Mouse (Mus musculus): ENCODE measurements around the gene Azin2. TPM values are rescaled to one million over a fixed set of nuclear protein-coding genes. Genes with fewer than 3 reads are reported as not detected.

Gene Azin2
- polyA plus RNA-seq, 1 experiment: 17.4 TPM

DNA sequence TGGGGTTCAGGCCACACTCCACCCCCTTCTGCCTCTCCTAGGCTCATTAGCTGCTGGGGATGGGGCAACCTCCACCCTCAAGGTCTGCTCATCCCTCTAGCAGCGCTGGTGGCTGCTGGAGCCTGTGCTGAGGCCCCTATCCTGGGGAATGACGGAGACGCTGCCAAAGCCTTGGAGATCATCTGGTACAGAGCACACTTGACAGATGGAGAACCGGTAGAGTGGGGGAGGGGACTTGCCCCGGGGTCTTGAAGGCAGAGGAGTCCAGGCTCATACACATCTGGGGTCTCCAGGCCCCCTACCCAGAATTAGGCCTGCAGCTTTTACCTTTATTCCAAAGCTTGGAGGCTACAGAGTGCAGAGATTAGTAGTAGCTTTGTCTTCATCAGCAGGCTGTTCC is 75.7 kb downstream of the Azin2 start:
- TF ChIP-seq SRF (IDR thresholded peaks at IDR 0.05; ENCODE audit: control insufficient read depth, insufficient read length, low read depth): no peak
- TF ChIP-seq TCF12 (IDR thresholded peaks at IDR 0.05; ENCODE audit: insufficient read depth, poor library complexity, severe bottlenecking): no peak
- TF ChIP-seq MYOG (IDR thresholded peaks at IDR 0.05; ENCODE audit: control insufficient read depth in 1 of 3, insufficient read depth in 1 of 3, insufficient read length in 2 of 3, low read depth in 2 of 3): no peak
- TF ChIP-seq MAX (IDR thresholded peaks at IDR 0.05; ENCODE audit: low read depth): no peak
- TF ChIP-seq POLR2AphosphoS2 (IDR thresholded peaks at IDR 0.05; ENCODE audit: insufficient read length, low read depth): no peak
- TF ChIP-seq USF1 (IDR thresholded peaks at IDR 0.05; ENCODE audit: low read depth): no peak
- no peak for TF ChIP-seq REST (IDR thresholded peaks at IDR 0.05; ENCODE audit: insufficient read depth, insufficient read length)
- no peak overlapping the region for H3K4me2 ChIP-seq (ENCODE audit: low read depth)
- no peaks in the 10 kb centered on the region for H3K79me2 ChIP-seq (ENCODE audit: control insufficient read depth, insufficient read depth)

DNA sequence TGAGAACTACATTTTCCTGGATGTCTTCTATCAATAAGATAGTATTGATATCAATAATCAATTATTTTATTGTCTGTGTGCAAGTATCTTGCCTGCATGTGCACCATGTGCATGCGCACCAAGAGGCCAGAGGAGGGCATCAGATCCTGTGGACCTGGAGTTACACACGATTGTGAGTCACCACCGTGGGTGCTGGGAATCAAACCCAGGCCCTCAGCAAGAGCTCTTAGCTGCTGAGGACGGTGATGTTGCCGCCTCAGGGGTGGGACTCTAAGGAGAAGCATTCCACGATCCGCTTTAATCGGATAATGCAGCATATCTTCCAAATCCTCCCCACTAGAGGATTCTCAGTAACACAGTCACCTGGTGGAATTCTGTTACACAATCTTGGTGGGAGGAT is 76.7 kb downstream of the Azin2 start:
- Histone ChIP-seq H3ac (ENCODE audit: control insufficient read depth, insufficient read length) (no peak overlapping the region), H3K27me3 (ENCODE audit: control insufficient read depth, insufficient read depth, insufficient read length) (peaks cover 15% of the 10 kb centered on the region), H3K79me2 (ENCODE audit: control insufficient read depth, insufficient read depth) (no peaks in the 10 kb centered on the region), H3K4me3 (no peak overlapping the region), H3K4me2 (ENCODE audit: low read depth) (no peak overlapping the region), H3K36me3 (ENCODE audit: control insufficient read depth, insufficient read depth) (no peaks in the 10 kb centered on the region)
- TF ChIP-seq MAX (IDR thresholded peaks at IDR 0.05; ENCODE audit: low read depth) (no peak), REST (IDR thresholded peaks at IDR 0.05; ENCODE audit: insufficient read depth, insufficient read length) (no peak), E2F4 (IDR thresholded peaks at IDR 0.05; ENCODE audit: insufficient read depth) (no peak), CEBPB (IDR thresholded peaks at IDR 0.05; ENCODE audit: insufficient read depth, poor library complexity, severe bottlenecking) (no peak), USF1 (IDR thresholded peaks at IDR 0.05; ENCODE audit: low read depth) (no peak), TCF12 (IDR thresholded peaks at IDR 0.05; ENCODE audit: insufficient read depth, poor library complexity, severe bottlenecking) (no peak)

More for the DNA sequence above, 75.7 kb downstream of the Azin2 start:
- H3K36me3 ChIP-seq (ENCODE audit: control insufficient read depth, insufficient read depth): no peaks in the 10 kb centered on the region
- H3K27me3 ChIP-seq (ENCODE audit: control insufficient read depth, insufficient read depth, insufficient read length): peaks cover 15% of the 10 kb centered on the region
- no peak overlapping the region for H3ac ChIP-seq (ENCODE audit: control insufficient read depth, insufficient read length)
- no peak overlapping the region for H3K4me3 ChIP-seq

DNA sequence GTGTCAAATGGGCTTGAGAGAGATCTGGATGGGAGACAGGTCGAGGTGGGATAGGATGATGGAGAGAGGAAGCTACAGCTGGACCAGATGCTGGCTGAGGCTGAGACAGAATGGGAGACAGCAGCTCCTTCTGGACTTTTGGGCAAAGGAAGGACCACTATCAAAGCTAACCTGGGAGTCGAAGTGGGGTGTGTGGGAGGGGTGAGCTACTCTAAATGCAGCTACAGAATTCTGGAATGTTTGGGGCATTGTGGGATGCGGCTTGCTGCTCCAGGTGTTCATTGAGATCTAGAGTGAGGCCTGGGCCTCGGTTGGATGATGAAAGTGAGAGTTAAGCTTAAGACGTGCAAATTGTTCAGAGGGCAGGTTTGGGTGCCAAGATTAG is 77.5 kb downstream of the Azin2 start:
- Histone ChIP-seq H3K36me3 (ENCODE audit: control insufficient read depth, insufficient read depth) (no peaks in the 10 kb centered on the region), H3ac (ENCODE audit: control insufficient read depth, insufficient read length) (peak overlapping the region; percentile 27), H3K79me2 (ENCODE audit: control insufficient read depth, insufficient read depth) (no peaks in the 10 kb centered on the region), H3K4me2 (ENCODE audit: low read depth) (peak overlapping the region; percentile 96), H3K27me3 (ENCODE audit: control insufficient read depth, insufficient read depth, insufficient read length) (peaks cover 12% of the 10 kb centered on the region), H3K4me3 (no peak overlapping the region)
- TF ChIP-seq REST (IDR thresholded peaks at IDR 0.05; ENCODE audit: insufficient read depth, insufficient read length) (no peak), MYOD1 (IDR thresholded peaks at IDR 0.05; ENCODE audit: control insufficient read depth in 1 of 3, insufficient read length in 2 of 3, low read depth in 2 of 3) (no peak), MAX (IDR thresholded peaks at IDR 0.05; ENCODE audit: low read depth) (no peak), E2F4 (IDR thresholded peaks at IDR 0.05; ENCODE audit: insufficient read depth) (no peak), POLR2AphosphoS2 (IDR thresholded peaks at IDR 0.05; ENCODE audit: insufficient read length, low read depth) (no peak), TCF12 (IDR thresholded peaks at IDR 0.05; ENCODE audit: insufficient read depth, poor library complexity, severe bottlenecking) (no peak), POLR2A (IDR thresholded peaks at IDR 0.05; ENCODE audit: insufficient read length, low read depth) (no peak), USF1 (IDR thresholded peaks at IDR 0.05; ENCODE audit: low read depth) (no peak), MYOG (IDR thresholded peaks at IDR 0.05; ENCODE audit: control insufficient read depth in 1 of 3, insufficient read depth in 1 of 3, insufficient read length in 2 of 3, low read depth in 2 of 3) (no peak), SRF (IDR thresholded peaks at IDR 0.05; ENCODE audit: control insufficient read depth, insufficient read length, low read depth) (no peak), CEBPB (IDR thresholded peaks at IDR 0.05; ENCODE audit: insufficient read depth, poor library complexity, severe bottlenecking) (no peak), TCF3 (IDR thresholded peaks at IDR 0.05; ENCODE audit: insufficient read length, low read depth) (no peak)

DNA sequence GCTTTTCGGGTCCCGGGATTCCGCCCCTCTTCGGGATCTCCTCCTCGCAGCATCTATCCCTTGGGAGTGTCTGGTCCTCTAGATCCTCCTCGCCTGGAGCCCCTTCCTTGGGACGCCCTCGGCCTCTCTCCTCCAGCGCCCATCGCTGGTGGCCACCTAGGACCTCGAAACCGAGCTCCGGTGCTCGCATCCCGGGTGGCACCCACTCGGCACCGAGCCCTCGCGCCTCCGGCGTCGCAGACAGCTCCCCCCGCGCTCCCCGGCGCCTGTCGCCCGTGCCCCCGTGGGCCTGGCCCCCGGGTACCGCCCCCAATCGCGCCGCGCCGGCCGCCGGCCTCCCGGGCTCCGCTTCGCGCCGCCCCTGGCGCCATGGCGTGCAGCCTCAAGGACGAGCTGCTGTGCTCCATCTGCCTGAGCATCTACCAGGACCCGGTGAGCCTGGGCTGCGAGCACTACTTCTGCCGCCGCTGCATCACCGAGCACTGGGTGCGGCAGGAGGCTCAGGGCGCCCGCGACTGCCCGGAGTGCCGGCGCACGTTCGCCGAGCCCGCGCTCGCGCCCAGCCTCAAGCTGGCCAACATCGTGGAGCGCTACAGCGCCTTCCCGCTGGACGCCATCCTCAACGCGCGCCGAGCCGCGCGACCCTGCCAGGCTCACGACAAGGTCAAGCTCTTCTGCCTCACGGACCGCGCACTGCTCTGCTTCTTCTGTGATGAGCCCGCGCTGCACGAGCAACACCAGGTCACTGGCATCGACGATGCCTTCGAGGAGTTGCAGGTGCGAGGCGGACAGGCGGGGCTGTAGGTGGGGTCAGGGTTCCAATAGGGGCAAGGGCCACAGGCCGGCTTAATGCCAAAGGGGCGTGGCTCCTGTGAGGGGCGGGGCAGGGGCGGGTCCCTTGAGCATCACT is 78.2 kb downstream of the Azin2 start:
- Histone ChIP-seq H3ac (ENCODE audit: control insufficient read depth, insufficient read length) (peak overlapping the region; percentile 27), H3K27me3 (ENCODE audit: control insufficient read depth, insufficient read depth, insufficient read length) (peaks cover 17% of the 10 kb centered on the region), H3K4me2 (ENCODE audit: low read depth) (peak overlapping the region; percentile 96), H3K36me3 (ENCODE audit: control insufficient read depth, insufficient read depth) (no peaks in the 10 kb centered on the region), H3K79me2 (ENCODE audit: control insufficient read depth, insufficient read depth) (no peaks in the 10 kb centered on the region), H3K4me3 (peak overlapping the region; percentile 18)
- TF ChIP-seq MAX (IDR thresholded peaks at IDR 0.05; ENCODE audit: low read depth) (no peak), SRF (IDR thresholded peaks at IDR 0.05; ENCODE audit: control insufficient read depth, insufficient read length, low read depth) (no peak), POLR2AphosphoS2 (IDR thresholded peaks at IDR 0.05; ENCODE audit: insufficient read length, low read depth) (no peak), TCF12 (IDR thresholded peaks at IDR 0.05; ENCODE audit: insufficient read depth, poor library complexity, severe bottlenecking) (no peak), POLR2A (IDR thresholded peaks at IDR 0.05; ENCODE audit: insufficient read length, low read depth) (no peak), USF1 (IDR thresholded peaks at IDR 0.05; ENCODE audit: low read depth) (no peak), E2F4 (IDR thresholded peaks at IDR 0.05; ENCODE audit: insufficient read depth) (no peak), CEBPB (IDR thresholded peaks at IDR 0.05; ENCODE audit: insufficient read depth, poor library complexity, severe bottlenecking) (no peak), REST (IDR thresholded peaks at IDR 0.05; ENCODE audit: insufficient read depth, insufficient read length) (no peak), TCF3 (IDR thresholded peaks at IDR 0.05; ENCODE audit: insufficient read length, low read depth) (no peak), MYOD1 (IDR thresholded peaks at IDR 0.05; ENCODE audit: control insufficient read depth in 1 of 3, insufficient read length in 2 of 3, low read depth in 2 of 3) (no peak), MYOG (IDR thresholded peaks at IDR 0.05; ENCODE audit: control insufficient read depth in 1 of 3, insufficient read depth in 1 of 3, insufficient read length in 2 of 3, low read depth in 2 of 3) (no peak)
